In genomic region chr5:136057085-136057484, GRCm38 (mm10) we compare ENCODE assay signal across 28 mouse cellular contexts. TPM values are rescaled to one million over a fixed set of nuclear protein-coding genes. Genes with fewer than 3 reads are reported as not detected.
DNase-seq lines count a peak whose midpoint lies in the region; ATAC-seq and TF ChIP-seq lines count a peak whose summit lies in the region.
"Had no signal": no experiment of that assay in that cellular context is flagged by ENCODE, and none has a peak within 500 bp of the region (broad histone marks: within the 10 kb centered on the region; RNA-seq: fewer than 3 reads in every experiment).

No protein-coding gene starts in this region.

- H3K27me3 ChIP-seq in hindbrain, embryonic 13.5 days: 0 out of 2 replicates have a peak, but pooled peaks cover 3% of the 10 kb centered on the region
- H3K27me3 ChIP-seq in hindbrain, embryonic 14.5 days (ENCODE audit: control insufficient read depth, insufficient read depth, low read length): no peaks in the 10 kb centered on the region
- H3K27me3 ChIP-seq in E14TG2a.4 (ENCODE audit: insufficient read depth, low read length): peaks cover 3% of the 10 kb centered on the region; the same call in 1 of the 2 replicates
- 0 out of 2 replicates have a peak, but pooled peaks cover 3% of the 10 kb centered on the region for H3K27me3 ChIP-seq in embryonic facial prominence, embryonic 12.5 days
- H3K27me3 ChIP-seq in limb, embryonic 13.5 days: peaks cover 27% of the 10 kb centered on the region
- no peaks in the 10 kb centered on the region for H3K27me3 ChIP-seq in forebrain, embryonic 13.5 days
- H3K27me3 ChIP-seq: hindbrain, embryonic 15.5 days; midbrain, embryonic 15.5 days had no signal

- H3K4me2 ChIP-seq in hindbrain, embryonic 13.5 days: no peak overlapping the region
- no peak overlapping the region for H3K4me2 ChIP-seq in hindbrain, embryonic 14.5 days (replicated peaks)
- H3K4me2 ChIP-seq in embryonic facial prominence, embryonic 12.5 days (replicated peaks): no peak overlapping the region
- no peak overlapping the region for H3K4me2 ChIP-seq in limb, embryonic 13.5 days (replicated peaks)
- no peak overlapping the region for H3K4me2 ChIP-seq in forebrain, embryonic 13.5 days
- H3K4me2 ChIP-seq: hindbrain, embryonic 15.5 days; limb, embryonic 15.5 days; liver, embryonic 15.5 days; midbrain, embryonic 15.5 days had no signal

- WGBS in hindbrain, embryonic 13.5 days: 32% methylated on average over 8 of the region's 8 CpGs
- 35% methylated on average over 8 of the region's 8 CpGs for WGBS in hindbrain, embryonic 14.5 days
- WGBS in embryonic facial prominence, embryonic 12.5 days: 19% methylated on average over 8 of the region's 8 CpGs
- 21% methylated on average over 8 of the region's 8 CpGs for WGBS in limb, embryonic 13.5 days
- whole genome bisulfite sequencing in forebrain, embryonic 13.5 days: 40% methylated on average over 8 of the region's 8 CpGs

- ATAC-seq in hindbrain, embryonic 13.5 days (ENCODE audit: low FRiP score): no peak
- no peak for ATAC-seq in hindbrain, embryonic 14.5 days (ENCODE audit: low FRiP score)
- ATAC-seq in embryonic facial prominence, embryonic 12.5 days (ENCODE audit: insufficient number of reproducible peaks, insufficient read depth, low FRiP score, low TSS enrichment): no peak; the same call in 1 of the 2 replicates
- peak; percentile 45; the same call in 1 of the 2 replicates for ATAC-seq in limb, embryonic 13.5 days (ENCODE audit: low FRiP score, low read depth)
- no peak for ATAC-seq in forebrain, embryonic 13.5 days
- ATAC-seq: forebrain, postnatal 0 days; midbrain, embryonic 15.5 days had no signal

- no peak overlapping the region for H3K27ac ChIP-seq in hindbrain, embryonic 13.5 days
- no peak overlapping the region for H3K27ac ChIP-seq in hindbrain, embryonic 14.5 days
- H3K27ac ChIP-seq in embryonic facial prominence, embryonic 12.5 days: no peak overlapping the region
- no peak overlapping the region for H3K27ac ChIP-seq in limb, embryonic 13.5 days
- H3K27ac ChIP-seq in forebrain, embryonic 13.5 days: no peak overlapping the region
- H3K27ac ChIP-seq: hindbrain, embryonic 15.5 days; limb, embryonic 15.5 days; liver, embryonic 15.5 days; midbrain, embryonic 15.5 days had no signal

- no peak for DNase-seq in hindbrain, embryonic 14.5 days (ENCODE audit: low spot score)
- DNase-seq in spleen, postnatal 36 days (ENCODE audit: low spot score in 2 of 2): no peak
- no peak for DNase-seq in layer of hippocampus, postnatal 25 days (ENCODE audit: extremely low spot score in 1 of 2, low spot score in 1 of 2)
- DNase-seq: cerebellum, adult 18-20 months; cerebellum, postnatal 25 days; embryo, embryonic 11 days; forebrain, postnatal 0 days; gastrocnemius, postnatal 36 days; heart, postnatal 14 days; kidney, adult 11 months; kidney, postnatal 10 days; layer of hippocampus, postnatal 36 days; lung, postnatal 14 days; right cerebral cortex, postnatal 25 days had no signal

- 0 out of 2 replicates have a peak overlapping the region, but pooled peaks have one; percentile 29 for H3K9ac ChIP-seq in hindbrain, embryonic 13.5 days
- H3K9ac ChIP-seq in hindbrain, embryonic 14.5 days: no peak overlapping the region
- 0 out of 2 replicates have a peak overlapping the region, but pooled peaks have one; percentile 0 for H3K9ac ChIP-seq in embryonic facial prominence, embryonic 12.5 days
- H3K9ac ChIP-seq in limb, embryonic 13.5 days: 0 out of 2 replicates have a peak overlapping the region, but pooled peaks have one; percentile 39
- H3K9ac ChIP-seq in forebrain, embryonic 13.5 days: no peak overlapping the region
- H3K9ac ChIP-seq: forebrain, postnatal 0 days; hindbrain, embryonic 15.5 days; limb, embryonic 15.5 days; liver, embryonic 15.5 days; midbrain, embryonic 15.5 days had no signal

- no peak overlapping the region for H3K4me3 ChIP-seq in hindbrain, embryonic 13.5 days
- H3K4me3 ChIP-seq in hindbrain, embryonic 14.5 days (replicated peaks; ENCODE audit: low read length): no peak overlapping the region
- H3K4me3 ChIP-seq in E14TG2a.4 (replicated peaks; ENCODE audit: low read length): peak overlapping the region; percentile 0; the same call in 1 of the 2 replicates
- no peak overlapping the region for H3K4me3 ChIP-seq in embryonic facial prominence, embryonic 12.5 days
- no peak overlapping the region for H3K4me3 ChIP-seq in limb, embryonic 13.5 days
- no peak overlapping the region for H3K4me3 ChIP-seq in forebrain, embryonic 13.5 days
- H3K4me3 ChIP-seq: hindbrain, embryonic 15.5 days; limb, embryonic 15.5 days; liver, embryonic 15.5 days; megakaryocyte, embryonic 14.5 days; midbrain, embryonic 15.5 days had no signal

- no peaks in the 10 kb centered on the region for H3K36me3 ChIP-seq in hindbrain, embryonic 13.5 days
- no peaks in the 10 kb centered on the region for H3K36me3 ChIP-seq in hindbrain, embryonic 14.5 days (replicated peaks; ENCODE audit: control insufficient read depth, insufficient read depth)
- no peaks in the 10 kb centered on the region for H3K36me3 ChIP-seq in E14TG2a.4 (ENCODE audit: insufficient read depth, low read length)
- no peaks in the 10 kb centered on the region for H3K36me3 ChIP-seq in embryonic facial prominence, embryonic 12.5 days
- no peaks in the 10 kb centered on the region for H3K36me3 ChIP-seq in limb, embryonic 13.5 days
- no peaks in the 10 kb centered on the region for H3K36me3 ChIP-seq in forebrain, embryonic 13.5 days (ENCODE audit: poor library complexity, severe bottlenecking)
- H3K36me3 ChIP-seq: hindbrain, embryonic 15.5 days; limb, embryonic 15.5 days; liver, embryonic 15.5 days; midbrain, embryonic 15.5 days had no signal

- H3K9me3 ChIP-seq in hindbrain, embryonic 13.5 days: no peaks in the 10 kb centered on the region
- no peaks in the 10 kb centered on the region for H3K9me3 ChIP-seq in hindbrain, embryonic 14.5 days (ENCODE audit: control insufficient read depth, low read length)
- no peaks in the 10 kb centered on the region for H3K9me3 ChIP-seq in E14TG2a.4 (ENCODE audit: low read length)
- no peaks in the 10 kb centered on the region for H3K9me3 ChIP-seq in embryonic facial prominence, embryonic 12.5 days
- no peaks in the 10 kb centered on the region for H3K9me3 ChIP-seq in limb, embryonic 13.5 days
- H3K9me3 ChIP-seq in forebrain, embryonic 13.5 days (replicated peaks): no peaks in the 10 kb centered on the region
- H3K9me3 ChIP-seq: hindbrain, embryonic 15.5 days; limb, embryonic 15.5 days; liver, embryonic 15.5 days; megakaryocyte, embryonic 14.5 days; midbrain, embryonic 15.5 days had no signal

- H3K4me1 ChIP-seq in hindbrain, embryonic 13.5 days (replicated peaks): peaks cover 5% of the 10 kb centered on the region
- no peaks in the 10 kb centered on the region for H3K4me1 ChIP-seq in hindbrain, embryonic 14.5 days (replicated peaks; ENCODE audit: control insufficient read depth, insufficient read depth, low read length)
- H3K4me1 ChIP-seq in E14TG2a.4 (replicated peaks; ENCODE audit: low read depth, low read length): peaks cover 82% of the 10 kb centered on the region
- peaks cover under 1% of the 10 kb centered on the region; the same call in 1 of the 2 replicates for H3K4me1 ChIP-seq in embryonic facial prominence, embryonic 12.5 days
- H3K4me1 ChIP-seq in limb, embryonic 13.5 days: peaks cover 6% of the 10 kb centered on the region
- H3K4me1 ChIP-seq in forebrain, embryonic 13.5 days: peaks cover 2% of the 10 kb centered on the region
- H3K4me1 ChIP-seq: liver, embryonic 15.5 days; midbrain, embryonic 15.5 days had no signal

- TF ChIP-seq CTCF in E14TG2a.4 (conservative IDR thresholded peaks at IDR 0.05; ENCODE audit: low read length): no peak

RNA-seq across cellular contexts. Expression of gene Upk3bl, which starts 2.8 kb away (rescaled TPM):
- polyA plus RNA-seq in hindbrain, embryonic 13.5 days (2015; fragmentation: Nextera tagmentation; extraction: Ambion mirVana): not detected in 2 replicates
- not detected in 2 replicates for polyA plus RNA-seq in hindbrain, embryonic 14.5 days (2014; fragmentation: Nextera tagmentation; extraction: Ambion mirVana)
- polyA plus RNA-seq in embryonic facial prominence, embryonic 12.5 days (2016; fragmentation: Nextera tagmentation; extraction: Ambion mirVana): 8.7 and 9.8 TPM in 2 replicates
- 2.2 and 3.5 TPM in 2 replicates for polyA plus RNA-seq in limb, embryonic 13.5 days (2015; fragmentation: Nextera tagmentation; extraction: Ambion mirVana)
- total RNA-seq in layer of hippocampus, postnatal 25 days (2021): not detected
- polyA plus RNA-seq in forebrain, embryonic 13.5 days (2015; fragmentation: Nextera tagmentation; extraction: Ambion mirVana): not detected in 2 replicates
- total RNA-seq: adrenal gland, adult 18-20 months; CH12.LX; forebrain, postnatal 0 days; gastrocnemius, postnatal 36 days; heart, postnatal 14 days; layer of hippocampus, postnatal 36 days had no signal
- polyA plus RNA-seq: forebrain, postnatal 0 days; midbrain, embryonic 15.5 days had no signal

RNA-seq across cellular contexts. Expression of gene Upk3b, which starts 18.8 kb away (rescaled TPM):
- 0.04 and 0.09 TPM in 2 replicates for polyA plus RNA-seq in hindbrain, embryonic 13.5 days (2015; fragmentation: Nextera tagmentation; extraction: Ambion mirVana)
- polyA plus RNA-seq in hindbrain, embryonic 14.5 days (2014; fragmentation: Nextera tagmentation; extraction: Ambion mirVana): not detected in 2 replicates
- polyA plus RNA-seq in embryonic facial prominence, embryonic 12.5 days (2016; fragmentation: Nextera tagmentation; extraction: Ambion mirVana): 0.18 and 0.91 TPM in 2 replicates
- polyA plus RNA-seq in limb, embryonic 13.5 days (2015; fragmentation: Nextera tagmentation; extraction: Ambion mirVana): 0.14 and 0.15 TPM in 2 replicates
- not detected for total RNA-seq in layer of hippocampus, postnatal 25 days (2021)
- not detected in 2 replicates for polyA plus RNA-seq in forebrain, embryonic 13.5 days (2015; fragmentation: Nextera tagmentation; extraction: Ambion mirVana)
- total RNA-seq: CH12.LX; gastrocnemius, postnatal 36 days; layer of hippocampus, adult 18-20 months; layer of hippocampus, postnatal 36 days; neutrophil, adult 5-6 weeks had no signal
- polyA plus RNA-seq: forebrain, postnatal 0 days; hindbrain, embryonic 15.5 days; midbrain, embryonic 15.5 days had no signal

RNA-seq across cellular contexts. Expression of gene Rasa4, which starts 26.6 kb away (rescaled TPM):
- 16.2 and 17.3 TPM in 2 replicates for polyA plus RNA-seq in hindbrain, embryonic 13.5 days (2015; fragmentation: Nextera tagmentation; extraction: Ambion mirVana)
- polyA plus RNA-seq in hindbrain, embryonic 14.5 days (2014; fragmentation: Nextera tagmentation; extraction: Ambion mirVana): 13.6 and 15.0 TPM in 2 replicates
- 13.1 and 13.7 TPM in 2 replicates for polyA plus RNA-seq in embryonic facial prominence, embryonic 12.5 days (2016; fragmentation: Nextera tagmentation; extraction: Ambion mirVana)
- polyA plus RNA-seq in limb, embryonic 13.5 days (2015; fragmentation: Nextera tagmentation; extraction: Ambion mirVana): 17.0 and 18.5 TPM in 2 replicates
- total RNA-seq in layer of hippocampus, postnatal 25 days (2021): 1 to 10 TPM; 2.5 to 3.4 TPM
- polyA plus RNA-seq in forebrain, embryonic 13.5 days (2015; fragmentation: Nextera tagmentation; extraction: Ambion mirVana): 5.1 and 7.8 TPM in 2 replicates

RNA-seq across cellular contexts. Expression of gene Polr2j, which starts 59.3 kb away (rescaled TPM):
- 231 and 236 TPM in 2 replicates for polyA plus RNA-seq in hindbrain, embryonic 13.5 days (2015; fragmentation: Nextera tagmentation; extraction: Ambion mirVana)
- polyA plus RNA-seq in hindbrain, embryonic 14.5 days (2014; fragmentation: Nextera tagmentation; extraction: Ambion mirVana): 209 and 235 TPM in 2 replicates
- polyA plus RNA-seq in embryonic facial prominence, embryonic 12.5 days (2016; fragmentation: Nextera tagmentation; extraction: Ambion mirVana): 230 and 234 TPM in 2 replicates
- 233 and 254 TPM in 2 replicates for polyA plus RNA-seq in limb, embryonic 13.5 days (2015; fragmentation: Nextera tagmentation; extraction: Ambion mirVana)
- 10 to 100 TPM; 72.0 to 86.0 TPM for total RNA-seq in layer of hippocampus, postnatal 25 days (2021)
- 282 and 287 TPM in 2 replicates for polyA plus RNA-seq in forebrain, embryonic 13.5 days (2015; fragmentation: Nextera tagmentation; extraction: Ambion mirVana)

Comparison
In these comparisons a context has a peak if more than half of its experiments do, and no peak if none do; other contexts are left out.
1. H3K9ac ChIP-seq: peak in hindbrain, embryonic 13.5 days (single experiment), embryonic facial prominence, embryonic 12.5 days (single experiment) and limb, embryonic 13.5 days (single experiment); none in hindbrain, embryonic 14.5 days (single experiment) and forebrain, embryonic 13.5 days (single experiment).